Mouse (Mus musculus): Measurements from ENCODE around the gene Lipe.

DNA sequence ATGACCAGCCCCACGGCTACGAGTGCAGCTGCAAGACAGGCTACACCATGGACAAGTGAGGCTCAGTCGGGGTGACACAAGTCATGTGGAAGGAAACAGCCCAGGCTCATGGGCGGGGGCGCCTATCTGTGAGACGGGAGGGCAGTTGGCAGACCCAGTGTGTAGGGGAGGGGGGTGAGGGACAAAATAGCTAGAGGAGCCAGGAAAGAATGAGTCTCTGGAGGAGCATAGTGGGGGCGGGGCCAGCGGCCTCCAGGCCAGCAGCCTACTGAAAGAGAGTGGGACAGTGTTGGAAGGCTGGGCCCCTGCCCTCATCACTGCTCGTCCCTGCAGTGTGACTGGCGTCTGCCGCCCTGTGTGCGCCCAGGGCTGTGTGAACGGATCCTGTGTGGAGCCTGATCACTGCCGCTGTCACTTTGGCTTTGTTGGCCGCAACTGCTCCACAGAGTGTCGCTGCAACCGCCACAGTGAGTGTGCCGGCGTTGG, 39.7 kb downstream of the Lipe start:
- TF ChIP-seq POLR2A (IDR thresholded peaks at IDR 0.05; ENCODE audit: low read depth, low read length) (no peak), CTCF (IDR thresholded peaks at IDR 0.05; ENCODE audit: extremely low read depth, insufficient read depth, insufficient read length, insufficient replicate concordance) (no peak)
